Mouse (Mus musculus) kidney, postnatal 25 days (tissue): ENCODE data around the gene Rsl24d1.
"Not testable (repeated sequence)": the region's sequence is repeated elsewhere in the genome, so short reads cannot be mapped to it uniquely, and the experiment has no call there.

Experiments
- DNase-seq, 2 experiments: peaks; one replicate each; pipeline ENCODE4 v3.0.0; 2021; ENCODE audit warnings: mixed read lengths in 2 of 2

Rsl24d1 gene

GRCm38 (mm10) chr9:73112919-73113906 lies at the start of gene Rsl24d1:
Gene Rsl24d1, plus strand, starts transcription at chr9:73113426.
- peak; percentile 90 to 94 for DNase-seq

GRCm38 (mm10) chr9:73063621-73064290 lies 49.5 kb upstream of the Rsl24d1 start:
- peak; percentile 37 to 59 for DNase-seq

GRCm38 (mm10) chr9:73067086-73067485 lies 46.1 kb upstream of the Rsl24d1 start:
- DNase-seq: peak in 1 of 2 experiments; percentile 22

DNA sequence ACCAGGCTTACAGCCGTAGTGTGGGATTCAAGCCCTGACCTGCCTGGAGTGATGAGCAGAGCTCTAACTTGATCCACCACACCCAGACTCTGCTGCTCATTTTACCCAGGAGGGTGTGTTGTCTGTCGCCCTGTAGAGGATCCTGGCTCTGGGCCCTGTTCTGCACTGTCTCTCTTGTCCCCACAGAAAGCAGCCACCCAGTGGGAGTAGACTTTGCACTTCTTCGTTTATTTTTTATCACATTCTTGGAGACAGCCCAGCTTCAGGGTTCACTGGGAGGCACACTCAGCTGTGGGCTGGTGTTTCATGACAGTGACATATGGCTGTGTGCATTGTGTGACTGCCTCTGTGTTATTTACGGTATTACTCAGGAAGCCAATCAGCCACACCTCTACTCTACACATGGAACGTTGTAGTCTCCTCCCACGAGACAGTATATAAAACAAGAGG lies 45.0 kb upstream of the Rsl24d1 start:
- DNase-seq: peak; percentile 66 to 82

GRCm38 (mm10) chr9:73068688-73069087 lies 44.5 kb upstream of the Rsl24d1 start:
- DNase-seq: no peak

GRCm38 (mm10) chr9:73070971-73071659 lies 42.1 kb upstream of the Rsl24d1 start:
- DNase-seq: no peak

DNA sequence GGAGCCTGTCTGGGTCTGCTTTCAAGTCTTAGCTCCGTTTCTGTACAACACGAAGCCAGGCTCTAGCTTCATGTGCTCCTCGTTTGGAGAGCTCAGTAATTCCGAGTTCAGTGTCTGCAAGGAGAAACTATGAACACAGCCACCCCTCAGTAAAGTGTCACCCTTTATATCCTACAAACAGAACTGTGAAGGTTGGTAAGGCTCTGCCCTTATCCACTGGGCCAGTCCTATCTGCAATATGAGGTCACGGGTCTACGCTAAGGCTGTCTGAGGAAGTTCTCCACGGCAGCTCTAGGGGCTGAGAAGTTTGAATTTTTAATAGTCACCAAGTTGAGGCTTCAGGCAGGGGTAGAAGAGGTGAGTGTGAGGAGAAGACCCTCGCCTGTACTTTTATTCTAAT lies 40.8 kb upstream of the Rsl24d1 start:
- no peak for DNase-seq

DNA sequence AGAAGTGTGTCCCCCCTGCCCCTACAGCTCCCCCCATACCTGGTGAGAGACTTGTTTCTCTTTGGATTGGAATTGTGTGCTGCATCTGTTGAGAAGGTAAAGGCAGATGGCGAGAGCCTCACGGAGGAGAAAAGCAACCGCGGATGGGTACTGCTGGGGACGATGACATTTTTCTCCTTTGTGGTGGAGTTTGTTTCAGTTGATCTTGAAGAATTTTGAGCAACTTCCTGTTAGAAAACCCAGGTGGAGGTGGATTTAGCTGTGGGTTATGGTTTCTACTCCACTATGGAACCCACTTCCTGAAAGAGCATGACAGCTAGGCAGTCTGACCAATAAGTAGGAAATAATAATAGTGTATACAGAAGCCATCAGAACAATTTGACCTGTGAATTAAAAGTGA lies 40.1 kb upstream of the Rsl24d1 start:
- no peak for DNase-seq

- DNase-seq: not testable (repeated sequence)
Observed at GRCm38 (mm10) chr9:73079349-73079748, 33.9 kb upstream of the Rsl24d1 start.

GRCm38 (mm10) chr9:73079801-73080325 lies 33.4 kb upstream of the Rsl24d1 start:
- no peak for DNase-seq

DNA sequence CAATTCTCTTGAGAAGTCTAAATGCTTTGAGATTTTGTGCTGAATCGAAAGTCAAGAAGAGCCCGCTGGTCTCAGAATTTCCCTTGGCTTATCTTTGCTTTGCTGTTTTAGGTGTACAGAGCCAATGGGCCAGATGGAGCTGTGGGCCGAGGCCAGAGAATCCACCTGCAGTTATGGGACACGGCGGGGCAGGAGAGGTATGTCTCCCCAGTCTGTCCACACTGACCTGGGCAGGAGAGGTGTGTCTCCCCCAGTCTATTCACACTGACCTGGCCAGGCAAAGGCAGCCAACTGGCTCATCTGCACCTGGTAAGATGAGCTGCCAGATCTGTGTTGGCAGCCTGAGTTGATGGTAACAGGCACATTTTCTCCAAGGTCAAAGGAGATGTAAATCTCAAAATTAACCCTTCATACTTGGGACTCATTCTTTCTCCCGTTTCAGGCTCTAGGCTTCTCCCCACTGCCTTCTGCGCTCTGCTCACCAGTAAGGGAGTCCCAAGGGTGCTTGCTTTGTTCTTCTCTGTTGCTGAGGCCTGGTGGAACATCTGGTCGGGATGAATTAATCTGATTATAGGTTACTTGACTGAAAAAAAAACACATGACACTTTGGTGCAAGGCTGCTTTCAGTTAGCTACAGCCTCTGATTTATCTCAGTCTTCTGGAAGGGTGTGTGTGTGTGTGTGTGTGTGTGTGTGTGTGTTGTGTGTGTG lies 30.8 kb upstream of the Rsl24d1 start:
- no peak for DNase-seq

DNA sequence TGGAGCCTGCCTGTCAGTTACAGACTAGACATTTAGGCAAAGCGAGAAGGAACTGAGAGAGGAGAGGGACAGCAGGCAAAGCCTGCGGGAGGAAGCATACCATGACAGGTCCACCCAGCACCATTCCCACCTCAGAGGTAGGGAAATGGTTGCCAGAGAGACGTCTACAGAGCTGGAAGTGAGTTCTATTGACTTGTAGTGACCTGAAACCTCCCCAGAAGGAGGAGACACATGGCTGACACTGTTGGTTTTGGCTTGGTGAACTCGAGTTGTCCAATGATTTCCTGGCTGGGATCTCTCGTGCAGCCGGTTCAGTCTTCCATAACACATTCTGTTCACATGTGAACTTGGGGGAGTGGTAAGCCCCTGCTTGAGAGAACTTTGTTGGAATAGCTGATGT lies 29.3 kb upstream of the Rsl24d1 start:
- no peak for DNase-seq

- DNase-seq: no peak
Observed at GRCm38 (mm10) chr9:73085845-73086244, 27.4 kb upstream of the Rsl24d1 start.

GRCm38 (mm10) chr9:73087121-73087520 lies 26.1 kb upstream of the Rsl24d1 start:
- DNase-seq: no peak

DNA sequence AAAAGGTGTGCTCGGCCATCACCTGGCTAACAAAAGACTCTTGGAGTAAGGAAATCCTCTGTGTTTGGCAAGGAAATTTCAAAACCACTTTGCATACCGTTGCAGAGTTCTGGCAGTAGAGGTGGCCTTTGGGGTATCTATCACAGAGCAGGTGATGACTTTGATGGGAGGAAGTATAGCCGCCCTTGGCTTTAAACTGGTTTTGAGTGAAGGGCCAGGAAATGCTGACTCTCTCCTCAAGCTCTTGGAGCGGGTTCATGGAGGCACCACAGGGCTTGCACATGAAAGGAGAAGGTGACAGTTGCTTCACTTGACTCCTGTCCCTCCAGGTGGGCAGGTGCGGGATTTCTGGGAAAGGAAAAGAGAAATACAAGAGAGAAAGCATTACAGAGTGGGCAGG lies 25.6 kb upstream of the Rsl24d1 start:
- no peak for DNase-seq

- DNase-seq: no peak
Observed at GRCm38 (mm10) chr9:73089222-73089920, 23.9 kb upstream of the Rsl24d1 start.

DNA sequence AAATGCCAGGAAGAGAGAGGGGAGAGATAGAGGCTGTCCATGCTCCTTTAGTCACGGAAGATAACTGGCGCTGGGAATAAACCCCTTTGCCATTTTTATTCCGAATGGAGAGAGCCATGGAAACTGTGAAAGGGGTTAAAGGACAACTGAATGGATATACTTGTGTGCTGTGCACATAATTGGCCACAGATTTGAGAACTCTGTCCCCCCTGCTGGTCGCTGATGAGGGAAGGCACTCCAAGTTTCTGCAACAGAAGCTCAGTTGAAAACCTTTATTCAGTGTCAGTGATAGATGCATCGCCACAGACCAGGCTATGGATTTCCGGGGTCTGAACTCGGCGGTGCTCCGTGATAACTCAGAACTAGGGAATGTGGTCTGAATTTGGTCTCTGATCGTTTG lies 23.1 kb upstream of the Rsl24d1 start:
- DNase-seq: no peak

DNA sequence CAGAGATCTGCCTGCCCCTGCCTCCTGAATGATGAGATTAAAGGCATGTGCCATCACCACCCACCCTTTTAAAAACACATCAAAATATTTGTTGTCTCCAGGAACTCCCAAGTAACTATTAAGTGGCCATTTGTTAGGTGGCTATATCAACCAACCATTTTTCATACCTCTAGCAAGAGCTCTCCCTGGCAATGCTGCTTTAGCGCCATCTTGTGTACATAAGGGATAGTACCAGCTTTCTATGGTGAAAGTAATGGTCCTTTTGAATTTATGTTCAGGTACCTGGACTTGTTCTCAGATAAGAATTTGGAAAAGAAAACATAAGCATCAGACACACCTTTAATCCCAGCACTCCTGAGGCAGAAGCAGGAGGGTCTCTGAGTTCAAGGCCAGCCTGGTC lies 21.5 kb upstream of the Rsl24d1 start:
- peak in 1 of 2 experiments; percentile 48 for DNase-seq

DNA sequence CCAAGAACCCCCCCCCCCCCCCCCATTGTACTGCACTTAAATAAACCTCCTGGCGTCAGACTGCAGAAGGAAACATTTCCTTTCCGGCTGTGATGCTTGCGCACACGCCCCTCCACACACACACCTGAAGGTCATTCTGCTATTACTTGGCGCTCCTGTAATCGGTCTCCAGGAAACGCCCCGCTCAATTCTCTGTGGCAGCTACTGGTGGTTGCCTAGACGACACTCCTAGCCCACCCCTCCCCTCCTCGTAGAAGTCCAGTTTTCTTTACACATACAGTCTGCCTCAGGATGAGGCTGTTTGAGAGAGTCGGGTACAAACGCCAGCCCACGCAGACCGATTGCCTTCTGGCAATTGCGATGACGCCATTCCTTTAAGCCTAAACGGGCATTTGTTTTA lies 18.6 kb upstream of the Rsl24d1 start:
- DNase-seq: no peak

DNA sequence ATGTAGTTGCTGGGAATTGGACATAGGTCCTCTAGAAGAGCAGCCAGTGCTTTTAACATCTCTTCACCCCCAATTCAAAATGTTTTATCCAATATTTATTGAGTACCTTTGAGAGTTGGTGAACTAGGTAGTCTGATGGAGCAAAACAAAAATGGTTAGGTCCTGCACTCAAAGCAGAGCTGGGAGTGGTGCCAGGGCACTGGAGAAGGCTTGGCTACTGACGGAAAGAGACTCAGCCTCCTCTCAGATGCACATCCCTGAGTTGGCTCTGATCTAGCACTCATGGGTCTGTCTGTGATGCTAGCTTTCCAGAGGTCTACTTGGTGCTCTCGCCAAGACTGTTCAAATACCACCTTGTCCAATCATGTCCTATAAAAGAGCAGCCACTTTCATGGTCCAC lies 15.3 kb upstream of the Rsl24d1 start:
- DNase-seq: no peak

GRCm38 (mm10) chr9:73101536-73101935 lies 11.7 kb upstream of the Rsl24d1 start, which contains the start of gene Khdc3:
Gene Khdc3, plus strand, starts transcription at chr9:73101836.
- no peak for DNase-seq

DNA sequence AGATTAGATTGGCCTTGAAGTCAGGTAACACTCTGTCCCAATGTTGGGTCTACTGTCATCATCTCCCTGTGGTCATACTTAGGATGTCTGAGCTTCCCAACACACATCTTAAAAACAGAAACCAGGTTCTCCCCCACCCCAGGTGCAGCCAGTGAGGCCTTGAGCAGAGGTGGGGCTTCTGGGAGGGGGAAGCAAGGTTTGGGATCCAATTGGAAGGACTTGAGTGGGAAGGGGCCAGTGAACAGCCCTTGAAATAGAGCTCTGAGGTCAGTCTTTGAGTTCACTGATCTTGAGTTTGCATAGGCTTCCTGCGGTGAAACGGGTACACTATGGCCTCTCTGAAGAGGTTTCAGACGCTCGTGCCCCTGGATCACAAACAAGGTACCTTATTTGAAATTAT lies 11.0 kb upstream of the Rsl24d1 start, which contains the start of gene Gm20509:
Gene Gm20509, plus strand, starts transcription at position 290 of the 400 bp plus-strand sequence.
- DNase-seq: no peak
